Mouse (Mus musculus): ENCODE measurements around the gene 3110001I22Rik. TPM values are rescaled to one million over a fixed set of nuclear protein-coding genes. Genes with fewer than 3 reads are reported as not detected.
A peak's percentile ranks its signal among the peaks of the same experiment; 100 is the strongest.
"Not testable (repeated sequence)": the region's sequence is repeated elsewhere in the genome, so short reads cannot be mapped to it uniquely, and the experiment has no call there.

The 3110001I22Rik gene
- polyA plus RNA-seq, 1 experiment from 2014 or later, result 6.0 TPM

- Histone ChIP-seq H3K27ac (ENCODE audit: low read depth, low read length) (peak within 1 kb of the TSS; percentile 75), H3K4me3 (ENCODE audit: low read length) (peak within 1 kb of the TSS; percentile 82), H3K9ac (ENCODE audit: low read depth, low read length) (peak within 1 kb of the TSS; percentile 87), H3K4me1 (ENCODE audit: control insufficient read depth, insufficient read depth, low read depth, low read length) (peaks cover 15% of the 10 kb centered on the region), H3K9me3 (ENCODE audit: control insufficient read depth, low read length) (no peaks in the 10 kb centered on the region), H3K27me3 (replicated peaks; ENCODE audit: control insufficient read depth, insufficient read depth, low read length) (no peaks in the 10 kb centered on the region), H3K36me3 (ENCODE audit: control insufficient read depth, insufficient read depth, low read length) (no peaks in the 10 kb centered on the region; the same call in 1 of the 2 replicates), H3K4me2 (ENCODE audit: low read length) (peak within 1 kb of the TSS; percentile 87)
- WGBS, result under 1% methylated on average over 34 of the region's 35 CpGs
- ATAC-seq, result peak; percentile 93
Measured at GRCm38 (mm10) chr16:13667878-13668343, 3.8 kb upstream of the 3110001I22Rik start, which contains the start of gene Parn. TSS of gene Parn (minus strand) at chr16:13668170.

- Histone ChIP-seq H3K4me3 (ENCODE audit: low read length) (peak overlapping the region; percentile 82), H3K4me1 (ENCODE audit: control insufficient read depth, insufficient read depth, low read depth, low read length) (peaks cover 17% of the 10 kb centered on the region), H3K9ac (ENCODE audit: low read depth, low read length) (peak overlapping the region; percentile 87), H3K9me3 (ENCODE audit: control insufficient read depth, low read length) (no peaks in the 10 kb centered on the region), H3K27ac (ENCODE audit: low read depth, low read length) (peak overlapping the region; percentile 75), H3K36me3 (ENCODE audit: control insufficient read depth, insufficient read depth, low read length) (no peaks in the 10 kb centered on the region), H3K4me2 (ENCODE audit: low read length) (peak overlapping the region; percentile 87), H3K27me3 (replicated peaks; ENCODE audit: control insufficient read depth, insufficient read depth, low read length) (no peaks in the 10 kb centered on the region)
- no peak for ATAC-seq
- 80% methylated on average over 10 of the region's 10 CpGs for WGBS
Measured at GRCm38 (mm10) chr16:13668402-13669108, 3.2 kb upstream of the 3110001I22Rik start.

- Histone ChIP-seq H3K4me1 (ENCODE audit: control insufficient read depth, insufficient read depth, low read depth, low read length) (peaks cover 17% of the 10 kb centered on the region), H3K9ac (ENCODE audit: low read depth, low read length) (no peak overlapping the region)
Measured at GRCm38 (mm10) chr16:13669282-13669681, 2.4 kb upstream of the 3110001I22Rik start.

GRCm38 (mm10) chr16:13670896-13671295 lies 833 bp upstream of the 3110001I22Rik start:
- Histone ChIP-seq H3K4me1 (ENCODE audit: control insufficient read depth, insufficient read depth, low read depth, low read length) (peaks cover 17% of the 10 kb centered on the region), H3K27ac (ENCODE audit: low read depth, low read length) (peak overlapping the region; percentile 85)
- not testable (repeated sequence) for H3K4me3 ChIP-seq (ENCODE audit: low read length); H3K9ac ChIP-seq (ENCODE audit: low read depth, low read length); H3K36me3 ChIP-seq (ENCODE audit: control insufficient read depth, insufficient read depth, low read length); H3K9me3 ChIP-seq (ENCODE audit: control insufficient read depth, low read length); ATAC-seq; H3K4me2 ChIP-seq (ENCODE audit: low read length); H3K27me3 ChIP-seq (replicated peaks; ENCODE audit: control insufficient read depth, insufficient read depth, low read length)
- 78% methylated on average over 5 of the region's 5 CpGs for WGBS

More at GRCm38 (mm10) chr16:13669282-13669681, 2.4 kb upstream of the 3110001I22Rik start:
- Histone ChIP-seq H3K36me3 (ENCODE audit: control insufficient read depth, insufficient read depth, low read length) (no peaks in the 10 kb centered on the region), H3K27ac (ENCODE audit: low read depth, low read length) (no peak overlapping the region), H3K9me3 (ENCODE audit: control insufficient read depth, low read length) (no peaks in the 10 kb centered on the region), H3K27me3 (replicated peaks; ENCODE audit: control insufficient read depth, insufficient read depth, low read length) (no peaks in the 10 kb centered on the region), H3K4me3 (ENCODE audit: low read length) (no peak overlapping the region), H3K4me2 (ENCODE audit: low read length) (no peak overlapping the region)
- 100% methylated on average over 1 of the region's 1 CpGs for WGBS
- no peak for ATAC-seq

GRCm38 (mm10) chr16:13672386-13672898 lies 713 bp downstream of the 3110001I22Rik start:
- WGBS, result 3% methylated on average over 20 of the region's 20 CpGs
- peak; percentile 15; the same call in 1 of the 2 replicates for ATAC-seq

GRCm38 (mm10) chr16:13673114-13673513 lies 1.4 kb downstream of the 3110001I22Rik start:
- 77% methylated on average over 5 of the region's 5 CpGs for WGBS
- peaks cover 9% of the 10 kb centered on the region for H3K4me1 ChIP-seq (ENCODE audit: control insufficient read depth, insufficient read depth, low read depth, low read length)
- no peaks in the 10 kb centered on the region for H3K9me3 ChIP-seq (ENCODE audit: control insufficient read depth, low read length)
- H3K27ac ChIP-seq (ENCODE audit: low read depth, low read length), result no peak overlapping the region
- H3K4me3 ChIP-seq (ENCODE audit: low read length), result peak overlapping the region; percentile 83; the same call in 1 of the 2 replicates
- peaks cover 7% of the 10 kb centered on the region; the same call in 1 of the 2 replicates for H3K36me3 ChIP-seq (ENCODE audit: control insufficient read depth, insufficient read depth, low read length)
- H3K4me2 ChIP-seq (ENCODE audit: low read length), result peak overlapping the region; percentile 89
- H3K27me3 ChIP-seq (replicated peaks; ENCODE audit: control insufficient read depth, insufficient read depth, low read length), result no peaks in the 10 kb centered on the region
- no peak for ATAC-seq
- no peak overlapping the region for H3K9ac ChIP-seq (ENCODE audit: low read depth, low read length)

More at GRCm38 (mm10) chr16:13672386-13672898, 713 bp downstream of the 3110001I22Rik start:
- H3K27ac ChIP-seq (ENCODE audit: low read depth, low read length), result peak overlapping the region; percentile 78
- H3K9me3 ChIP-seq (ENCODE audit: control insufficient read depth, low read length), result no peaks in the 10 kb centered on the region
- H3K27me3 ChIP-seq (replicated peaks; ENCODE audit: control insufficient read depth, insufficient read depth, low read length), result no peaks in the 10 kb centered on the region
- H3K4me1 ChIP-seq (ENCODE audit: control insufficient read depth, insufficient read depth, low read depth, low read length), result peaks cover 11% of the 10 kb centered on the region
- peak overlapping the region; percentile 89 for H3K4me2 ChIP-seq (ENCODE audit: low read length)
- peak overlapping the region; percentile 89 for H3K9ac ChIP-seq (ENCODE audit: low read depth, low read length)
- peak overlapping the region; percentile 83 for H3K4me3 ChIP-seq (ENCODE audit: low read length)
- H3K36me3 ChIP-seq (ENCODE audit: control insufficient read depth, insufficient read depth, low read length), result peaks cover 4% of the 10 kb centered on the region; the same call in 1 of the 2 replicates

GRCm38 (mm10) chr16:13674511-13674910 lies 2.8 kb downstream of the 3110001I22Rik start:
- no peak for ATAC-seq
- peaks cover 8% of the 10 kb centered on the region for H3K4me1 ChIP-seq (ENCODE audit: control insufficient read depth, insufficient read depth, low read depth, low read length)

GRCm38 (mm10) chr16:13678601-13679319 lies 7.0 kb downstream of the 3110001I22Rik start:
- WGBS, result 88% methylated on average over 3 of the region's 3 CpGs
- H3K4me3 ChIP-seq (ENCODE audit: low read length), result no peak overlapping the region
- no peaks in the 10 kb centered on the region for H3K4me1 ChIP-seq (ENCODE audit: control insufficient read depth, insufficient read depth, low read depth, low read length)
- peaks cover 7% of the 10 kb centered on the region; the same call in 1 of the 2 replicates for H3K36me3 ChIP-seq (ENCODE audit: control insufficient read depth, insufficient read depth, low read length)
- H3K9me3 ChIP-seq (ENCODE audit: control insufficient read depth, low read length), result no peaks in the 10 kb centered on the region
- H3K27ac ChIP-seq (ENCODE audit: low read depth, low read length), result no peak overlapping the region
- no peak overlapping the region for H3K9ac ChIP-seq (ENCODE audit: low read depth, low read length)
- no peak for ATAC-seq
- H3K4me2 ChIP-seq (ENCODE audit: low read length), result no peak overlapping the region
- H3K27me3 ChIP-seq (replicated peaks; ENCODE audit: control insufficient read depth, insufficient read depth, low read length), result no peaks in the 10 kb centered on the region

More at GRCm38 (mm10) chr16:13674511-13674910, 2.8 kb downstream of the 3110001I22Rik start:
- Histone ChIP-seq H3K9ac (ENCODE audit: low read depth, low read length) (no peak overlapping the region), H3K36me3 (ENCODE audit: control insufficient read depth, insufficient read depth, low read length) (peaks cover 7% of the 10 kb centered on the region; the same call in 1 of the 2 replicates), H3K27me3 (replicated peaks; ENCODE audit: control insufficient read depth, insufficient read depth, low read length) (no peaks in the 10 kb centered on the region), H3K9me3 (ENCODE audit: control insufficient read depth, low read length) (no peaks in the 10 kb centered on the region), H3K4me2 (ENCODE audit: low read length) (no peak overlapping the region), H3K27ac (ENCODE audit: low read depth, low read length) (no peak overlapping the region), H3K4me3 (ENCODE audit: low read length) (no peak overlapping the region)
- 90% methylated on average over 3 of the region's 3 CpGs for WGBS
